Mouse (Mus musculus): ENCODE data around the gene Ssbp3.

- no peak for TF ChIP-seq CTCF (IDR thresholded peaks at IDR 0.05; ENCODE audit: extremely low read depth, insufficient read depth, insufficient read length, insufficient replicate concordance)
- no peak for TF ChIP-seq POLR2A (IDR thresholded peaks at IDR 0.05; ENCODE audit: low read depth, low read length)
Observed at GRCm38 (mm10) chr4:106995513-106995912, 85.0 kb downstream of the Ssbp3 start.

Measured in spleen, adult 2 months (tissue).